Mouse (Mus musculus): ENCODE data around the gene Elovl6.

Elovl6 gene

GRCm38 (mm10) chr3:129543376-129543775 is 11.2 kb downstream of the Elovl6 start:
- DNase-seq (ENCODE audit: low spot score in 2 of 2), result no peak

GRCm38 (mm10) chr3:129544217-129544616 is 12.1 kb downstream of the Elovl6 start:
- no peak for DNase-seq (ENCODE audit: low spot score in 2 of 2)

GRCm38 (mm10) chr3:129545228-129545627 is 13.1 kb downstream of the Elovl6 start:
- no peak for DNase-seq (ENCODE audit: low spot score in 2 of 2)

- DNase-seq (ENCODE audit: low spot score in 2 of 2), result no peak
These were observed 13.6 kb downstream of the Elovl6 start for GRCm38 (mm10) chr3:129545801-129546200.

- DNase-seq (ENCODE audit: low spot score in 2 of 2), result no peak
These were observed 15.8 kb downstream of the Elovl6 start for GRCm38 (mm10) chr3:129547837-129548435.

GRCm38 (mm10) chr3:129548760-129549159 is 16.6 kb downstream of the Elovl6 start:
- DNase-seq (ENCODE audit: low spot score in 2 of 2), result no peak

GRCm38 (mm10) chr3:129549546-129549945 is 17.4 kb downstream of the Elovl6 start:
- DNase-seq (ENCODE audit: low spot score in 2 of 2), result no peak

- DNase-seq (ENCODE audit: low spot score in 2 of 2), result no peak
These were observed 19.6 kb downstream of the Elovl6 start for GRCm38 (mm10) chr3:129551581-129552290.

GRCm38 (mm10) chr3:129552370-129552769 is 20.2 kb downstream of the Elovl6 start:
- DNase-seq (ENCODE audit: low spot score in 2 of 2), result no peak

- no peak for DNase-seq (ENCODE audit: low spot score in 2 of 2)
These were observed 21.0 kb downstream of the Elovl6 start for GRCm38 (mm10) chr3:129553173-129553572.

- DNase-seq (ENCODE audit: low spot score in 2 of 2), result no peak
These were observed 21.5 kb downstream of the Elovl6 start for GRCm38 (mm10) chr3:129553661-129554060.

GRCm38 (mm10) chr3:129554436-129554835 is 22.3 kb downstream of the Elovl6 start:
- DNase-seq (ENCODE audit: low spot score in 2 of 2), result no peak

GRCm38 (mm10) chr3:129557048-129557447 is 24.9 kb downstream of the Elovl6 start:
- DNase-seq (ENCODE audit: low spot score in 2 of 2), result no peak

GRCm38 (mm10) chr3:129557566-129557965 is 25.4 kb downstream of the Elovl6 start:
- DNase-seq (ENCODE audit: low spot score in 2 of 2), result no peak

GRCm38 (mm10) chr3:129558016-129558955 is 26.1 kb downstream of the Elovl6 start:
- DNase-seq (ENCODE audit: low spot score in 2 of 2), result no peak

GRCm38 (mm10) chr3:129560068-129560467 is 27.9 kb downstream of the Elovl6 start:
- no peak for DNase-seq (ENCODE audit: low spot score in 2 of 2)

- DNase-seq (ENCODE audit: low spot score in 2 of 2), result peak; percentile 27 to 58
These were observed 28.9 kb downstream of the Elovl6 start for GRCm38 (mm10) chr3:129561011-129561410.

- no peak for DNase-seq (ENCODE audit: low spot score in 2 of 2)
These were observed 29.7 kb downstream of the Elovl6 start for GRCm38 (mm10) chr3:129561853-129562252.

GRCm38 (mm10) chr3:129562411-129562810 is 30.3 kb downstream of the Elovl6 start:
- no peak for DNase-seq (ENCODE audit: low spot score in 2 of 2)

GRCm38 (mm10) chr3:129563807-129564206 is 31.7 kb downstream of the Elovl6 start:
- no peak for DNase-seq (ENCODE audit: low spot score in 2 of 2)

GRCm38 (mm10) chr3:129564852-129565251 is 32.7 kb downstream of the Elovl6 start:
- no peak for DNase-seq (ENCODE audit: low spot score in 2 of 2)

GRCm38 (mm10) chr3:129565458-129565857 is 33.3 kb downstream of the Elovl6 start:
- no peak for DNase-seq (ENCODE audit: low spot score in 2 of 2)
